Mouse (Mus musculus): Measurements from ENCODE around the gene Map3k13.

DNA sequence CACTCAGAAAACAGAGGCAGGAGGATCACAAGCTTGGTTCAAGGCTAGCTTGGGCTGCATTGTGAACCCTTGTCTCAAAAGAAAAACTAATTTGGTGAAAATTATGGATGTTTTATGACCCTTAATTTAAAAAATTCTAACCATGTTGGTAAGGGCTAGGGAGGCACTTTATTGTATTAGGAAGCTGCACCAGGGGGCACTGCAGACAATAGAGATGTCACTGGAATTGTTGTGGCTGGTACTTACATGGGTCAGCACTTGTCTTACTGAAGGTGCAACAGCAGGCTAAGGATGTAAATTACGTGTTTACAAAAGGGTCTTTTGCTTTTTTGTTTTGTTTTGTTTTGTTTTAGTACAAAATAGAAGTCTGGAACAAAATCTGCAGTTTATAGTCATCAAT lies 39.3 kb downstream of the Map3k13 start:
- TF ChIP-seq POLR2A (IDR thresholded peaks at IDR 0.05; ENCODE audit: insufficient read depth, low read length) (no peak), CTCF (IDR thresholded peaks at IDR 0.05; ENCODE audit: low read depth, low read length) (no peak)

All from ES-Bruce4 (cell line).